Mouse (Mus musculus): ENCODE results near the gene Dcaf6. TPM values are rescaled to one million over a fixed set of nuclear protein-coding genes. Genes with fewer than 3 reads are reported as not detected.

The Dcaf6 gene
- total RNA-seq, 2 experiments from 2014 or later = 89.9 to 92.7 TPM

GRCm38 (mm10) chr1:165282222-165282966, 177.9 kb downstream of the Dcaf6 start:
- DNase-seq (ENCODE audit: extremely low spot score in 1 of 2, low spot score in 2 of 2) = no peak
- peak overlapping the region; percentile 40 for H3K27ac ChIP-seq

GRCm38 (mm10) chr1:165281351-165282221, 178.7 kb downstream of the Dcaf6 start:
- peak overlapping the region; percentile 75 for H3K4me3 ChIP-seq
- intact Hi-C loops (cut with DNase I) = no loop called here
- peak; percentile 49 to 55 for DNase-seq (ENCODE audit: extremely low spot score in 1 of 2, low spot score in 2 of 2)
- TF ChIP-seq CTCF (IDR thresholded peaks at IDR 0.05) = no peak
- H3K27ac ChIP-seq = peak overlapping the region; percentile 50

More at GRCm38 (mm10) chr1:165282222-165282966, 177.9 kb downstream of the Dcaf6 start:
- peak overlapping the region; percentile 75 for H3K4me3 ChIP-seq
- intact Hi-C loops (cut with DNase I) = no loop called here
- TF ChIP-seq CTCF (IDR thresholded peaks at IDR 0.05) = no peak

DNA sequence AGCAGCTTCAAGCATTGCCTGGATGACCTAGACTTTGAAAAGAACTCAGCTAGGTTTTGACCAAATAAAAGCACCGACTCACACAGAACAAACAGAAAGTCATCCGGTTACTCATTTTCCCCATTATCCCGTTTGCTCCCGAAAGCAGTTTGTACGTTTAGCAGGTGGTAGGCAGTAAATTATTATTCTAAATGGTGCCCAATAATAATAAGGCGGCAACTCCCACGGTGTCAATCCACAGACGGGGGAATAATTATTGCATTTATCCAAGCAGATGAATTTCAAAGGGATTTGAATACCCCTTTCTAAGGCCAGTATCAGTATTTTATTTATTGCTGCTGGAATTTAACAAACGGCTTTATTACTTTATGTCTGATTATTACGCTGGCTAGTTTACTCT, 179.5 kb downstream of the Dcaf6 start:
- no peak for DNase-seq (ENCODE audit: extremely low spot score in 1 of 2, low spot score in 2 of 2)
- H3K27ac ChIP-seq = no peak overlapping the region
- intact Hi-C loops (cut with DNase I) = no loop called here
- H3K4me3 ChIP-seq = no peak overlapping the region
- TF ChIP-seq CTCF (IDR thresholded peaks at IDR 0.05) = no peak

Other genes with a start within 250 kb of the Dcaf6 start
- 10 to 100 TPM; 63.1 to 69.7 TPM for gene Tiprl, start 223.5 kb downstream of the Dcaf6 start, total RNA-seq (2021)
- gene Gpr161, start 164.7 kb downstream of the Dcaf6 start, total RNA-seq (2021) = 10 to 100 TPM in 1 of 2 experiments, 1 to 10 TPM in 1; 9.9 to 10.3 TPM
- gene Mpc2, start 162 bp upstream of the Dcaf6 start, total RNA-seq (2021) = 100 to 1,000 TPM; 113 to 131 TPM
- under 1 TPM; 0.63 to 0.86 TPM for gene Adcy10, start 24.7 kb upstream of the Dcaf6 start, total RNA-seq (2021)
- gene Mpzl1, start 174.1 kb upstream of the Dcaf6 start, total RNA-seq (2021) = 10 to 100 TPM; 24.0 to 24.8 TPM
- 1 to 10 TPM; 4.9 to 5.8 TPM for gene Rcsd1, start 249.3 kb upstream of the Dcaf6 start, total RNA-seq (2021)

All from left cerebral cortex, adult 2 months (tissue).